Mouse (Mus musculus): ENCODE measurements around the gene Dcaf15. TPM values are rescaled to one million over a fixed set of nuclear protein-coding genes. Genes with fewer than 3 reads are reported as not detected.

Dcaf15 gene
- polyA plus RNA-seq, 1 experiment from 2014 or later: 12.5 TPM

DNA sequence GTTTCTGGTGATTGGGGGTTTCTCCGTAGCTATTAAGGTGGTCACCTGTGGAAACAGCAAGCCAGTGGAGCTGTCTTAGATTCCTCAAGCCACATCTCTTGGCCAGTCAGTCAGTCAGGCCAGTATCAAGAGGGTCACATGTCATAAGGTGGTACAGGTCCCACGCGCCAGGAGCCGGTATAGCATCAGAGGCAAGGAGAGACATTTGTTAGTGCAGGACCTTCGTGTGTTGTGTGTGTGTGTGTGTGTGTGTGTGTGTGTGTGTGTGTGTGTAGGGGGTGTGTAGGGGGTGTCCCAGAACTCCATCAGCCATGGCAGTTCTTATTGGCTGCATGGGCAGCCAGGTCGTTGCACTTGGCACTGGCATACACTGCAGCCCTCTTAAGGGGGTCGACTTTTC, 36.7 kb downstream of the Dcaf15 start:
- Histone ChIP-seq H3K4me2 (replicated peaks; ENCODE audit: low read depth, low read length) (peak overlapping the region; percentile 38), H3K36me3 (ENCODE audit: control insufficient read depth, insufficient read depth, low read length) (no peaks in the 10 kb centered on the region), H3K9me3 (ENCODE audit: control insufficient read depth, low read length) (no peaks in the 10 kb centered on the region), H3K4me1 (replicated peaks; ENCODE audit: control insufficient read depth, insufficient read depth, low read length) (peaks cover 10% of the 10 kb centered on the region; the same call in 1 of the 2 replicates), H3K27me3 (ENCODE audit: control insufficient read depth, insufficient read depth, low read length) (no peaks in the 10 kb centered on the region), H3K27ac (ENCODE audit: low read depth, low read length) (no peak overlapping the region), H3K4me3 (ENCODE audit: low read depth, low read length) (0 out of 2 replicates have a peak overlapping the region, but pooled peaks have one; percentile 73), H3K9ac (ENCODE audit: low read depth, low read length) (no peak overlapping the region)
- WGBS: 85% methylated on average over 7 of the region's 7 CpGs
- no peak for DNase-seq (ENCODE audit: low spot score)
- no peak for ATAC-seq (ENCODE audit: low FRiP score)

- Histone ChIP-seq H3K9me3 (ENCODE audit: control insufficient read depth, low read length) (no peaks in the 10 kb centered on the region), H3K4me1 (replicated peaks; ENCODE audit: control insufficient read depth, insufficient read depth, low read length) (peaks cover 10% of the 10 kb centered on the region; the same call in 1 of the 2 replicates), H3K4me2 (replicated peaks; ENCODE audit: low read depth, low read length) (peak overlapping the region; percentile 38), H3K4me3 (ENCODE audit: low read depth, low read length) (peak overlapping the region; percentile 73), H3K27ac (ENCODE audit: low read depth, low read length) (peak overlapping the region; percentile 89), H3K9ac (ENCODE audit: low read depth, low read length) (peak overlapping the region; percentile 83), H3K27me3 (ENCODE audit: control insufficient read depth, insufficient read depth, low read length) (no peaks in the 10 kb centered on the region), H3K36me3 (ENCODE audit: control insufficient read depth, insufficient read depth, low read length) (no peaks in the 10 kb centered on the region)
- ATAC-seq (ENCODE audit: low FRiP score) (peak; percentile 76), DNase-seq (ENCODE audit: low spot score) (peak; percentile 94)
- WGBS: under 1% methylated on average over 46 of the region's 58 CpGs
These were observed 37.5 kb downstream of the Dcaf15 start for GRCm38 (mm10) chr8:84067047-84067573.

- ATAC-seq (ENCODE audit: low FRiP score) (peak; percentile 98), DNase-seq (ENCODE audit: low spot score) (peak; percentile 98)
- Histone ChIP-seq H3K27me3 (ENCODE audit: control insufficient read depth, insufficient read depth, low read length) (no peaks in the 10 kb centered on the region), H3K36me3 (ENCODE audit: control insufficient read depth, insufficient read depth, low read length) (no peaks in the 10 kb centered on the region), H3K9ac (ENCODE audit: low read depth, low read length) (peak within 1 kb of the TSS; percentile 83), H3K4me1 (replicated peaks; ENCODE audit: control insufficient read depth, insufficient read depth, low read length) (peaks cover 10% of the 10 kb centered on the region; the same call in 1 of the 2 replicates), H3K27ac (ENCODE audit: low read depth, low read length) (peak within 1 kb of the TSS; percentile 89), H3K4me2 (replicated peaks; ENCODE audit: low read depth, low read length) (peak within 1 kb of the TSS; percentile 62), H3K4me3 (ENCODE audit: low read depth, low read length) (peak within 1 kb of the TSS; percentile 73), H3K9me3 (ENCODE audit: control insufficient read depth, low read length) (no peaks in the 10 kb centered on the region)
- WGBS: under 1% methylated on average over 51 of the region's 51 CpGs
These were observed 38.2 kb downstream of the Dcaf15 start, which contains the start of gene Rfx1 for GRCm38 (mm10) chr8:84066291-84066930. Gene Rfx1 (plus strand): TSS chr8:84066834.

DNA sequence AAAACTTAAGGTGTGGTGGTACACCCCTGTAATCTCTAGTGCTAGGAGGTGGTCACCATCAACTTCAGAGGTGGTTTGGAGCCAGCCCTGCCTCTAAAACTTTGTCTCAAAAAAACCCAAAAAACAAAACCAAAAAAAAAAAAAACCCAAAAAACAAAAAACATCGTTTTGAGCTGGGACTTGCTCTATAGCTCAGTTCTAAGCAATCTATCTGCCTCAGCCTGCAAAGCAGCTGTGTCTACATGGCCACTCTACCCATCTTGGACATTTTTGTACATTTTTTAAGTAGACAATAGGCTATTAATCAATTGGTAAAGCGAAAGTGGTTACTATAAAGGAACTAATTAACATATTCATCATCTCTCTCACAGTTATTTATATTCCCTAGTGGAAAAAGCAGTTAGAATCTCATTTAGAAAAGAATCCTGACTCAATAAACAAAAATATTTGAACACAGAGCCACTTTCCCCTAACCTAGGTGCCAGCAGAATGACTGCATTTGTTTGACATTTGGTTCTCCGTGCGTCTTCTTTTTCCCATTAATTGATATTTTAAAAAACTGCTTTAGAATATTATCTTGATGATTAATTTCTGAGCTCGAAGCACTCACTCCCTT, 39.0 kb downstream of the Dcaf15 start:
- no peak for ATAC-seq (ENCODE audit: low FRiP score)
- peak overlapping the region; percentile 55 for H3K27ac ChIP-seq (ENCODE audit: low read depth, low read length)
- H3K27me3 ChIP-seq (ENCODE audit: control insufficient read depth, insufficient read depth, low read length): no peaks in the 10 kb centered on the region
- peak overlapping the region; percentile 73 for H3K4me3 ChIP-seq (ENCODE audit: low read depth, low read length)
- H3K36me3 ChIP-seq (ENCODE audit: control insufficient read depth, insufficient read depth, low read length): no peaks in the 10 kb centered on the region
- H3K4me1 ChIP-seq (replicated peaks; ENCODE audit: control insufficient read depth, insufficient read depth, low read length): peaks cover 10% of the 10 kb centered on the region; the same call in 1 of the 2 replicates
- H3K4me2 ChIP-seq (replicated peaks; ENCODE audit: low read depth, low read length): peak overlapping the region; percentile 62
- no peaks in the 10 kb centered on the region for H3K9me3 ChIP-seq (ENCODE audit: control insufficient read depth, low read length)
- no peak for DNase-seq (ENCODE audit: low spot score)
- peak overlapping the region; percentile 57; the same call in 1 of the 2 replicates for H3K9ac ChIP-seq (ENCODE audit: low read depth, low read length)
- 30% methylated on average over 5 of the region's 5 CpGs for WGBS

GRCm38 (mm10) chr8:84065037-84065436, 39.5 kb downstream of the Dcaf15 start, which contains the start of gene Gm10643:
Gene Gm10643 (minus strand): TSS chr8:84065137.
- Histone ChIP-seq H3K4me2 (replicated peaks; ENCODE audit: low read depth, low read length) (peak within 1 kb of the TSS; percentile 62), H3K36me3 (ENCODE audit: control insufficient read depth, insufficient read depth, low read length) (no peaks in the 10 kb centered on the region), H3K4me1 (replicated peaks; ENCODE audit: control insufficient read depth, insufficient read depth, low read length) (peaks cover 10% of the 10 kb centered on the region; the same call in 1 of the 2 replicates), H3K27ac (ENCODE audit: low read depth, low read length) (peak within 1 kb of the TSS; percentile 55), H3K9ac (ENCODE audit: low read depth, low read length) (peak within 1 kb of the TSS; percentile 57; the same call in 1 of the 2 replicates), H3K4me3 (ENCODE audit: low read depth, low read length) (peak within 1 kb of the TSS; percentile 73), H3K27me3 (ENCODE audit: control insufficient read depth, insufficient read depth, low read length) (no peaks in the 10 kb centered on the region), H3K9me3 (ENCODE audit: control insufficient read depth, low read length) (no peaks in the 10 kb centered on the region)
- ATAC-seq (ENCODE audit: low FRiP score) (no peak), DNase-seq (ENCODE audit: low spot score) (no peak)
- 97% methylated on average over 1 of the region's 1 CpGs for WGBS

DNA sequence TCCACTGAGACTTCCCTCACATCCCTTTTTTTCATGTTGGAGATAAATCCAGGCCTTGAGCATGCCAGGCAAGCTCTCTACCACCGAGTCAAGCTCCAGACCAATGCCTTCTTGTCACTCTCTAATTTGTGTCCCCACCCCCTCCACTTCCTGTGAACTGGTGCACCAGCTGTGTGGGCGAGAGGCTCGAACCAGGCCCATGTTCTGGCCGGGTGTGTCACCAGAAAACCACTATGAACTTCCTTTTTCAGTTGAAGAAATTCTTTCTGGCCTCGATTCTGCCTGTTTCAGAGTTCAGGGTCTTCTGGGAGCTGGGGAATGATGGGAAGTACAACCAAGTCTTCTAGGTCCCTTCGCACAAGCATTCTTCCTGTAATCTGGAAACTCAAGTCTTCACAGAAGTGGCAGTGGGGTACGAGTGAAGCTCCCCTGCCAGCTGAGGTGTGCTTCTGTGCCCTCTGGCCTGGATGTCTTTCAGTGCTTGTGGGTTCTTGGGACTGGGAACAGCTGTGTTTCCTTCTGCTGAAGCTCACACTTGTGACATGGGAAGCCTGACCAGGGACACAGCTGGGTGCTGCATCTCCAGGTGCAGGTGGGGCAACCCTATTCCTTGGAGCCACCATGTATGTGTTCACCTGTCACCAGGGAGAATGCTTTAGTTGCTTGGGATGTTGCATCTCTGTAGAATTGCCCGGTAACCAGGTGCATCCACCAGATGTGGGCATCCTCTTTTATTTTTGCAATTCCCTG, 40.5 kb downstream of the Dcaf15 start:
- WGBS: 82% methylated on average over 8 of the region's 8 CpGs
- Histone ChIP-seq H3K36me3 (ENCODE audit: control insufficient read depth, insufficient read depth, low read length) (no peaks in the 10 kb centered on the region), H3K9me3 (ENCODE audit: control insufficient read depth, low read length) (no peaks in the 10 kb centered on the region), H3K4me3 (ENCODE audit: low read depth, low read length) (no peak overlapping the region), H3K27ac (ENCODE audit: low read depth, low read length) (no peak overlapping the region), H3K9ac (ENCODE audit: low read depth, low read length) (no peak overlapping the region), H3K4me2 (replicated peaks; ENCODE audit: low read depth, low read length) (no peak overlapping the region), H3K27me3 (ENCODE audit: control insufficient read depth, insufficient read depth, low read length) (no peaks in the 10 kb centered on the region), H3K4me1 (replicated peaks; ENCODE audit: control insufficient read depth, insufficient read depth, low read length) (peaks cover 4% of the 10 kb centered on the region; the same call in 1 of the 2 replicates)
- ATAC-seq (ENCODE audit: low FRiP score) (no peak), DNase-seq (ENCODE audit: low spot score) (no peak)

DNA sequence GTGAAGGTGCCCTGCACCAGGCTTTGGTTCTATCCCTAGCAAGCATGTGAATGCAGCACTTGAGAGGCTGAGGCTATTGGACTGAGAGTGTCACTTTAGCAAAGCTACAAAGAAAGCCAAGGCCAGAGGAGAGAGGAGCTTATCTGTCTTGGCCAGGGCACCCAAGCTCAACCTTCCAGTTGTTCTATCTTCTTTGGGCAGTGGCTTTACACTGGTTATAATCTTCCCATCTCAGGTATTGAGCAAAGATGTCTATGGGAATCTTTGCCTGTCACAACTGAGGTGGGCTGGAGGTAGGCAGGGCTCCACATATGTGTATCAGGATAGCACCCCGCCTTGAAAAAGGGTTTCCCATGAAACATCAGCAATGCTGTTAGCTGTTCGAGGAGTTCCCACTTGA, 44.3 kb downstream of the Dcaf15 start:
- Histone ChIP-seq H3K4me3 (ENCODE audit: low read depth, low read length) (no peak overlapping the region), H3K27me3 (ENCODE audit: control insufficient read depth, insufficient read depth, low read length) (no peaks in the 10 kb centered on the region), H3K4me1 (replicated peaks; ENCODE audit: control insufficient read depth, insufficient read depth, low read length) (no peaks in the 10 kb centered on the region), H3K4me2 (replicated peaks; ENCODE audit: low read depth, low read length) (no peak overlapping the region), H3K36me3 (ENCODE audit: control insufficient read depth, insufficient read depth, low read length) (no peaks in the 10 kb centered on the region), H3K9me3 (ENCODE audit: control insufficient read depth, low read length) (no peaks in the 10 kb centered on the region), H3K27ac (ENCODE audit: low read depth, low read length) (no peak overlapping the region), H3K9ac (ENCODE audit: low read depth, low read length) (no peak overlapping the region)
- ATAC-seq (ENCODE audit: low FRiP score) (no peak), DNase-seq (ENCODE audit: low spot score) (no peak)
- WGBS: 90% methylated on average over 2 of the region's 2 CpGs

DNA sequence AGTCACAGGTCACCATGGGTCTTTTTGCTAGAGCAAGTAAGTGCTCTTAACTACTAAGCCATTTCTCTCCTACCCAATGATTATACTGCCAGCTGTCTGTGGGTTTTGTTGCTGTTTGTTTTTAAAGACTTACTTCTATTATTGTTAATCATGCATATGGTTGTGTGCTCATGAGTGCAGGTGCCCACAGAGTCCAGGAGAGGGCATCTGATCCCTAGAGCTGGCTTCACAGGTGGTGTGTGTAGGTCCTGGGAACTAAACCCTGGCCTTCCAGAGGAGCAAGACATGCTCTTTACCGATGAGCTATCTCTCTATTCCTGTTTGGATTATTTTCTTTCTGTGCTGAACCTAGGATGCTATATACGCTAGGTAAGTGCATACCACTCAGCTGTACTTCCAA, 45.3 kb downstream of the Dcaf15 start:
- no peaks in the 10 kb centered on the region for H3K9me3 ChIP-seq (ENCODE audit: control insufficient read depth, low read length)
- no peak for ATAC-seq (ENCODE audit: low FRiP score)
- 98% methylated on average over 2 of the region's 2 CpGs for WGBS
- H3K27me3 ChIP-seq (ENCODE audit: control insufficient read depth, insufficient read depth, low read length): no peaks in the 10 kb centered on the region
- no peak overlapping the region for H3K27ac ChIP-seq (ENCODE audit: low read depth, low read length)
- H3K9ac ChIP-seq (ENCODE audit: low read depth, low read length): no peak overlapping the region
- no peaks in the 10 kb centered on the region for H3K4me1 ChIP-seq (replicated peaks; ENCODE audit: control insufficient read depth, insufficient read depth, low read length)
- H3K36me3 ChIP-seq (ENCODE audit: control insufficient read depth, insufficient read depth, low read length): no peaks in the 10 kb centered on the region
- no peak overlapping the region for H3K4me3 ChIP-seq (ENCODE audit: low read depth, low read length)
- no peak overlapping the region for H3K4me2 ChIP-seq (replicated peaks; ENCODE audit: low read depth, low read length)
- DNase-seq (ENCODE audit: low spot score): no peak
